Mouse (Mus musculus) cortical plate, adult 2 months (tissue): ENCODE data around the gene Snrnp200. TPM values are rescaled to one million over a fixed set of nuclear protein-coding genes. Genes with fewer than 3 reads are reported as not detected.
"Not testable (repeated sequence)": the region's sequence is repeated elsewhere in the genome, so short reads cannot be mapped to it uniquely, and the experiment has no call there.

Experiments used
- H3K27ac ChIP-seq: fragments of 200-500 bp; 2 replicates; pipeline ENCODE4 v1.5.1; 2012; ENCODE audit warnings: low read length, control low read depth, inconsistent platforms; ENCODE audit not compliant: insufficient read depth
- H3K4me1 ChIP-seq: fragments of 200-500 bp; 2 replicates; pipeline ENCODE4 v1.6.1; 2011; ENCODE audit warnings: low read length; ENCODE audit not compliant: control insufficient read depth, insufficient read depth
- H3K4me3 ChIP-seq: fragments of 200-500 bp; 2 replicates; pipeline ENCODE4 v1.5.1; 2011; ENCODE audit warnings: mild to moderate bottlenecking, low read length, control low read depth; ENCODE audit not compliant: insufficient read depth
- CTCF ChIP-seq: fragments of 200-500 bp; IDR thresholded peaks from 2 replicates; pipeline ENCODE4 v1.5.1; 2011; ENCODE audit warnings: mild to moderate bottlenecking, control low read depth, low read length; ENCODE audit not compliant: insufficient read depth; ENCODE audit errors: extremely low read depth
- POLR2A ChIP-seq: fragments of 200-500 bp; IDR thresholded peaks from 2 replicates; pipeline ENCODE4 v1.6.1; 2011; ENCODE audit warnings: mild to moderate bottlenecking, low read length, control low read depth; ENCODE audit not compliant: insufficient read depth; ENCODE audit errors: extremely low read depth
- polyA plus RNA-seq: library from polyadenylated mRNA; depleted of rRNA; stranded (reverse); fragments of >200 nt; gene quantifications from 2 replicates; pipeline ENCODE4 v1.2.3, GENCODE M21; 2012; rRNA removed

Gene Snrnp200
- polyA plus RNA-seq, 1 experiment: 61.7 TPM

DNA sequence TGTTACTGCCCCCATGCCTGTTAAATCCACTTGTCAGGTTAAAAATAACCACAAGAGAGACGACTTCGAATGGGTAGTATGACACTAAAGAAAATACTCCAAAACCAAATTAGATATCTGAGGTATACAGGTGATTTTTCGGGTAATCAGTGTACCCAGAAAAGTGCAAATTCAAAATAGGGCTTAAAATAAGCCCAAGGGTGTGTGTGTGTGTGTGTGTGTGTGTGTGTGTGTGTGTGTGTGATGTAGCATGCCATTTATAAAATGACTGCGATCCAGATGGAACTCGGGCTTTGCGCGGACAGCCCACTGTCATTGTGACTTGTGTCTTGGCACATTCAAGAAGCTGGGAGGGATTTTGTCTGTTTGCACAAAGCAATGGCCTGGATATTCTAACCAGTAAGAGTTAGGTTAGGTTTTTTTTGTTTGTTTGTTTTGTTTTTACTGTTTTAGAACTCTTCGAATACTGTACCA is 62.9 kb downstream of the Snrnp200 start:
- TF ChIP-seq POLR2A (no peak), CTCF (no peak)
- H3K4me1 ChIP-seq: peaks cover 3% of the 10 kb centered on the region
- H3K27ac ChIP-seq: 0 out of 2 replicates have a peak overlapping the region, but pooled peaks have one; percentile 4
- H3K4me3 ChIP-seq: peak overlapping the region; percentile 97

GRCm38 (mm10) chr2:127272049-127272448 is 63.9 kb downstream of the Snrnp200 start:
- not testable (repeated sequence) for H3K27ac ChIP-seq, H3K4me3 ChIP-seq, H3K4me1 ChIP-seq

DNA sequence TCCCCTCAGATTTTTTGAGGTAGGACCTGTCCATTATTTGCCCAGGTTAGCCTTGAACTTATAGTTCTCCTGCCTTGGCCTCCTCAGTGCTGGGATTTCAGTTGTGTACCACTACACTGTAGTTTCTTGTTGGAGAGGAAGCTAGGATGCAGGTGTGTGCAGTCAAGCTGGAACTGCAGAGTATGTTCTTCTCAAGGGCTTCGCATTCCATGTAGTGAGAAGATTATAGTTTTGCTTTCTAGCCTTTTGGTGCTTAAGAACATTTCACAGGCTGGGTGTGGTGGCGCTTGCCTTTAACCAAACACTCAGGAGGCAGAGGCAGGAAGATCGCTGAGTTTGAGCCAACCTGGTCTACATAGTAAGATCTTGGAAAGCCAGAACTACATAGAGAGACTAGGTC is 64.6 kb downstream of the Snrnp200 start:
- H3K4me1 ChIP-seq: peaks cover 3% of the 10 kb centered on the region
- no peak for TF ChIP-seq POLR2A
- no peak for TF ChIP-seq CTCF
- H3K4me3 ChIP-seq: no peak overlapping the region
- no peak overlapping the region for H3K27ac ChIP-seq

- H3K27ac ChIP-seq: no peak overlapping the region
- H3K4me3 ChIP-seq: no peak overlapping the region
- peaks cover 5% of the 10 kb centered on the region for H3K4me1 ChIP-seq
- no peak for TF ChIP-seq CTCF
- TF ChIP-seq POLR2A: no peak
Measured at GRCm38 (mm10) chr2:127274590-127274989, 66.4 kb downstream of the Snrnp200 start.

DNA sequence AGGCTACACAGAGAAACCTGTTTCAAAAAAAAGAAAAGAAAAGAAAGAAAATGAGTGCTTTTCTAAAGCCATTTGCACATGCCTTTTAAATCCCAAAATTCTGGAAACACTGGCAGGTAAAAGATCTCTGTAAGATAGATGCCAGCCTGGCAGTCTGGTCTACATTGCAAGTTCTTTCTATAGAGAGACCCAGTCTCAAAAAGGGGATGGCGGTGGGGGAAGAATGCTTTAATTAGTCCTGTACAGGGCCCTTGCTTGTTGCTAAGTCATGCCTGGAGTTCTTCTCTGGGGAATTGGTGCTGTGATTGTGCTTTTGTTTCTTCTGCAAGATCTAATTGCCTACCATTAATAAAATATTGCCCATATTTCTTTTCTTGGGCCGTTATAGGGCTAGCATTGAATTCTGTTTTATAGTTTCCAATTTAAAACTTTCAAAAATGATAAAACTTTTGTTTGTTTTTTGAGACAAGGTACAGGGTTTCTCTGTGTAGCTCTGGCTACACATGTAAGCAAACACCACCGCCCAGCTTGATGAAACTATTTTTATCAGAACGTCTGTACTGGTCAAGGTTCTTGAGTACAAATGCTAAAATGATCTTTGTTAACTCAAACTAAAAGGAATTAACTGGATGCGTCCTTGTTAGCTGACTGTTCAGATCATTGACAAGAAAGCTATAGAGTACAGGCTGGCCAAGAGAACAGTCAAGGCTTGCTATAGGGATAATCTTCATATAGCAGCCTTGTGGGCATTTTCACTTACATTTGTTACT is 67.5 kb downstream of the Snrnp200 start:
- no peak for TF ChIP-seq CTCF
- no peak overlapping the region for H3K4me3 ChIP-seq
- no peak overlapping the region for H3K27ac ChIP-seq
- peaks cover 5% of the 10 kb centered on the region for H3K4me1 ChIP-seq

- Histone ChIP-seq H3K4me1 (peaks cover 2% of the 10 kb centered on the region; the same call in 1 of the 2 replicates), H3K27ac (no peak overlapping the region), H3K4me3 (no peak overlapping the region)
- TF ChIP-seq CTCF: no peak
- TF ChIP-seq POLR2A: no peak
Measured at GRCm38 (mm10) chr2:127278162-127278561, 70.0 kb downstream of the Snrnp200 start.

Other genes starting within 250 kb of the Snrnp200 start
- gene Ap4e1, start 199.7 kb upstream of the Snrnp200 start, polyA plus RNA-seq: 7.4 and 8.3 TPM in 2 replicates
- 23.7 and 26.5 TPM in 2 replicates for gene Blvra, start 137.7 kb upstream of the Snrnp200 start, polyA plus RNA-seq
- 1.6 and 2.2 TPM in 2 replicates for gene Ncaph, start 74.4 kb upstream of the Snrnp200 start, polyA plus RNA-seq
- 1.5 and 2.0 TPM in 2 replicates for gene Itpripl1, start 64.9 kb upstream of the Snrnp200 start, polyA plus RNA-seq
- 1.4 and 1.8 TPM in 2 replicates for gene 1810024B03Rik, start 106 bp upstream of the Snrnp200 start, polyA plus RNA-seq
- 72.2 and 79.1 TPM in 2 replicates for gene Ciao1, start 39.4 kb downstream of the Snrnp200 start, polyA plus RNA-seq
- gene Tmem127, start 39.5 kb downstream of the Snrnp200 start, polyA plus RNA-seq: 65.2 and 70.5 TPM in 2 replicates
- 96.1 and 97.6 TPM in 2 replicates for gene Stard7, start 61.8 kb downstream of the Snrnp200 start, polyA plus RNA-seq
- 1.6 and 1.8 TPM in 2 replicates for gene Dusp2, start 127.8 kb downstream of the Snrnp200 start, polyA plus RNA-seq
- gene Astl, start 130.3 kb downstream of the Snrnp200 start, polyA plus RNA-seq: not detected in 2 replicates
- gene Adra2b, start 154.8 kb downstream of the Snrnp200 start, polyA plus RNA-seq: 0.11 and 0.25 TPM in 2 replicates
- 0.13 and 0.25 TPM in 2 replicates for gene Gpat2, start 216.8 kb downstream of the Snrnp200 start, polyA plus RNA-seq
- gene Fahd2a, start 236.2 kb downstream of the Snrnp200 start, polyA plus RNA-seq: 37.4 and 38.2 TPM in 2 replicates